Mouse (Mus musculus): Measurements from ENCODE around the gene Slco3a1.

- TF ChIP-seq CTCF (IDR thresholded peaks at IDR 0.05; ENCODE audit: borderline replicate concordance, insufficient read depth, low read length) (no peak), POLR2A (IDR thresholded peaks at IDR 0.05; ENCODE audit: low read depth, low read length) (no peak)
These were observed 62.8 kb downstream of the Slco3a1 start for GRCm38 (mm10) chr7:74491683-74492355.
